Mouse (Mus musculus) heart, adult 2 months (tissue): ENCODE measurements around the gene Akap2. TPM values are rescaled to one million over a fixed set of nuclear protein-coding genes. Genes with fewer than 3 reads are reported as not detected.

Experiments used
- DNase-seq, 2 experiments: peaks; one replicate each; pipeline ENCODE4 v3.0.0; 2021
- H3K27ac ChIP-seq: fragments of 200-600 bp; 2 replicates; pipeline ENCODE4 v1.8.1; 2022
- H3K27me3 ChIP-seq: fragments of 200-500 bp; 2 replicates; pipeline ENCODE4 v1.6.1; 2012; ENCODE audit warnings: mild to moderate bottlenecking, low read length, inconsistent platforms, mixed read lengths; ENCODE audit not compliant: control insufficient read depth, insufficient read depth
- H3K36me3 ChIP-seq: fragments of 200-500 bp; 2 replicates; pipeline ENCODE4 v1.6.1; 2012; ENCODE audit warnings: low read length, inconsistent platforms; ENCODE audit not compliant: control insufficient read depth, insufficient read depth
- H3K4me1 ChIP-seq: fragments of 200-500 bp; 2 replicates; pipeline ENCODE4 v1.6.1; 2011; ENCODE audit warnings: low read length; ENCODE audit not compliant: control insufficient read depth, insufficient read depth
- H3K4me3 ChIP-seq: fragments of 200-600 bp; 2 replicates; pipeline ENCODE4 v1.8.1; 2022
- H3K79me2 ChIP-seq: fragments of 200-500 bp; replicated peaks from 2 replicates; pipeline ENCODE4 v1.6.1; 2012; ENCODE audit warnings: mild to moderate bottlenecking, inconsistent platforms, low read length, moderate library complexity, mixed read lengths; ENCODE audit not compliant: control insufficient read depth, insufficient read depth
- H3K9ac ChIP-seq: fragments of 200-500 bp; 2 replicates; pipeline ENCODE4 v1.6.1; 2012; ENCODE audit warnings: low read depth, mild to moderate bottlenecking, control low read depth, inconsistent platforms, low read length, mixed read lengths
- CTCF ChIP-seq: fragments of 200-600 bp; IDR thresholded peaks from 2 replicates; pipeline ENCODE4 v1.8.1; 2022; ENCODE audit warnings: antibody characterized with exemption, mild to moderate bottlenecking, moderate library complexity
- EP300 ChIP-seq: fragments of 200-500 bp; IDR thresholded peaks from 2 replicates; pipeline ENCODE4 v1.6.1; 2011; ENCODE audit warnings: low read depth, low read length, control low read depth; ENCODE audit not compliant: insufficient read depth
- POLR2A ChIP-seq: fragments of 200-500 bp; IDR thresholded peaks from 2 replicates; pipeline ENCODE4 v1.6.1; 2011; ENCODE audit warnings: mild to moderate bottlenecking, low read depth, low read length, control low read depth; ENCODE audit not compliant: insufficient read depth
- WGBS: fragments of 180-500 bp; shearing (Covaris S2); methylation state at CpG from one replicate; pipeline ENCODE4 v1.1.7; 2018; 5-methylcytosine and 5-hydroxymethylcytosine counted together
- intact Hi-C: fragments of 180-260 bp; cut with DNase I; formaldehyde crosslinking; loops from one replicate; pipeline ENCODE4 v1.15.1; 2025
- polyA plus RNA-seq: library from polyadenylated mRNA; depleted of rRNA; stranded (reverse); fragments of >200 nt; gene quantifications from 2 replicates; pipeline ENCODE4 v1.2.3, GENCODE M21; 2012
- total RNA-seq, 2 experiments: library from RNA; stranded (reverse); gene quantifications; 2 replicates each; pipeline ENCODE4 v1.2.3; 2021

Akap2 gene
- total and polyA plus RNA-seq, 3 experiments, result 72.4 to 106 (median 86.4) TPM

- Histone ChIP-seq H3K4me3 (no peak overlapping the region), H3K36me3 (peaks cover 11% of the 10 kb centered on the region), H3K79me2 (peaks cover 9% of the 10 kb centered on the region), H3K9ac (no peak overlapping the region), H3K4me1 (peaks cover 21% of the 10 kb centered on the region), H3K27me3 (no peaks in the 10 kb centered on the region), H3K27ac (no peak overlapping the region; the same call in 1 of the 2 replicates)
- no peak for DNase-seq
- TF ChIP-seq EP300 (no peak), POLR2A (no peak), CTCF (no peak)
- WGBS, result 46% methylated on average over 8 of the region's 8 CpGs
- intact Hi-C loops, result no loop called here
Measured at GRCm38 (mm10) chr4:57824626-57825240, 107.3 kb downstream of the Akap2 start.

- Histone ChIP-seq H3K79me2 (peaks cover 6% of the 10 kb centered on the region; the same call in 1 of the 2 replicates), H3K27ac (no peak overlapping the region), H3K4me3 (no peak overlapping the region), H3K27me3 (no peaks in the 10 kb centered on the region), H3K4me1 (peaks cover 22% of the 10 kb centered on the region), H3K36me3 (peaks cover 7% of the 10 kb centered on the region), H3K9ac (no peak overlapping the region)
- intact Hi-C loops, result no loop called here
- TF ChIP-seq CTCF (no peak), EP300 (no peak), POLR2A (no peak)
- no peak for DNase-seq
- WGBS, result 79% methylated on average over 7 of the region's 7 CpGs
Measured at GRCm38 (mm10) chr4:57826272-57826671, 108.8 kb downstream of the Akap2 start.

GRCm38 (mm10) chr4:57829131-57829530, 111.7 kb downstream of the Akap2 start:
- Histone ChIP-seq H3K27ac (no peak overlapping the region), H3K4me1 (peaks cover 20% of the 10 kb centered on the region), H3K36me3 (peaks cover 10% of the 10 kb centered on the region), H3K79me2 (peaks cover 5% of the 10 kb centered on the region; the same call in 1 of the 2 replicates), H3K27me3 (no peaks in the 10 kb centered on the region), H3K4me3 (no peak overlapping the region), H3K9ac (no peak overlapping the region)
- intact Hi-C loops, result loop anchor here (2.0 kb wide), 1 partner anchor 16 kb away; no protein-coding TSS in a partner anchor
- DNase-seq, result peak in 1 of 2 experiments; percentile 30
- no peak for TF ChIP-seq EP300
- TF ChIP-seq POLR2A, result no peak
- no peak for TF ChIP-seq CTCF
- 65% methylated on average over 9 of the region's 9 CpGs for WGBS

- Histone ChIP-seq H3K4me1 (peaks cover 18% of the 10 kb centered on the region), H3K27me3 (no peaks in the 10 kb centered on the region), H3K36me3 (peaks cover 7% of the 10 kb centered on the region), H3K27ac (no peak overlapping the region), H3K4me3 (no peak overlapping the region), H3K79me2 (peaks cover 5% of the 10 kb centered on the region; the same call in 1 of the 2 replicates), H3K9ac (no peak overlapping the region)
- WGBS, result 61% methylated on average over 3 of the region's 3 CpGs
- DNase-seq, result no peak
- TF ChIP-seq CTCF (no peak), EP300 (no peak)
- intact Hi-C loops, result loop anchor here (2.0 kb wide), 1 partner anchor 17 kb away; no protein-coding TSS in a partner anchor
Measured at GRCm38 (mm10) chr4:57829740-57830139, 112.3 kb downstream of the Akap2 start.

- peaks cover 3% of the 10 kb centered on the region for H3K79me2 ChIP-seq
- H3K9ac ChIP-seq, result no peak overlapping the region
- DNase-seq, result no peak
- 56% methylated on average over 7 of the region's 7 CpGs for WGBS
- TF ChIP-seq POLR2A (no peak), EP300 (no peak), CTCF (no peak)
- intact Hi-C loops, result no loop called here
- H3K4me1 ChIP-seq, result peaks cover 24% of the 10 kb centered on the region
- no peak overlapping the region for H3K4me3 ChIP-seq
- no peak overlapping the region for H3K27ac ChIP-seq
- H3K36me3 ChIP-seq, result peaks cover 11% of the 10 kb centered on the region
- H3K27me3 ChIP-seq, result no peaks in the 10 kb centered on the region
Measured at GRCm38 (mm10) chr4:57832318-57832717, 114.9 kb downstream of the Akap2 start.

GRCm38 (mm10) chr4:57833060-57833459, 115.6 kb downstream of the Akap2 start:
- H3K9ac ChIP-seq, result no peak overlapping the region
- intact Hi-C loops, result no loop called here
- WGBS, result 77% methylated on average over 4 of the region's 4 CpGs
- H3K79me2 ChIP-seq, result peaks cover 5% of the 10 kb centered on the region
- DNase-seq, result no peak
- no peaks in the 10 kb centered on the region for H3K27me3 ChIP-seq
- TF ChIP-seq CTCF (no peak), EP300 (no peak), POLR2A (no peak)
- peaks cover 11% of the 10 kb centered on the region for H3K36me3 ChIP-seq
- H3K4me3 ChIP-seq, result no peak overlapping the region
- peaks cover 27% of the 10 kb centered on the region for H3K4me1 ChIP-seq
- no peak overlapping the region for H3K27ac ChIP-seq
